Mouse (Mus musculus) neutrophil, adult 59 days (primary cell): Measurements from ENCODE around the gene Ang4. TPM values are rescaled to one million over a fixed set of nuclear protein-coding genes. Genes with fewer than 3 reads are reported as not detected.

Experiments used
- total RNA-seq, 2 experiments: library from RNA; stranded (reverse); gene quantifications; 1 replicate in 1 of 2; 2 replicates in 1 of 2; pipeline ENCODE4 v1.2.4; 2023

Gene Ang4
- total RNA-seq = not detected

DNA sequence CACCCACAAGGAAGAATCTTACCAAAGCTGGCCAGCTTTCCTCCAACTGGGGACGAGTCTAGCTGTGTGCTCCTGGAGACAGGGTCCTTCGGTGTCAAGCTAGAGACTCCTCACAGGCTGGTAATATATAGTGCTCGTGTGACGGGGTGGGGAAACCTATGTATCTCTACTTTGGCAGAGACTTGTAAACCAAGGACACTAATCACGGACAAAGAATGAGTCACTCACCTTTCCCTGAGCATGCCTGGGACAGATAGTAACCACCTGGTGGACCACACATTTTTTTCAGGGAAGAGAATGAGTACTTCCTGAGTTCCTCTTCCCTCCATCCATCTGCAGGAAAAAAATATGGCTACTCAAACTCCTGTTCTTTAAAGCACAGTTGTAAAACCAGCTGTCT, at the start of gene Ang4:
TSS of gene Ang4 (minus strand) at position 101 of the 400 bp plus-strand sequence.

GRCm38 (mm10) chr14:51799746-51800145, 26.4 kb upstream of the Ang4 start, which contains the start of gene AY358078:
TSS of gene AY358078 (plus strand) at chr14:51800046.

DNA sequence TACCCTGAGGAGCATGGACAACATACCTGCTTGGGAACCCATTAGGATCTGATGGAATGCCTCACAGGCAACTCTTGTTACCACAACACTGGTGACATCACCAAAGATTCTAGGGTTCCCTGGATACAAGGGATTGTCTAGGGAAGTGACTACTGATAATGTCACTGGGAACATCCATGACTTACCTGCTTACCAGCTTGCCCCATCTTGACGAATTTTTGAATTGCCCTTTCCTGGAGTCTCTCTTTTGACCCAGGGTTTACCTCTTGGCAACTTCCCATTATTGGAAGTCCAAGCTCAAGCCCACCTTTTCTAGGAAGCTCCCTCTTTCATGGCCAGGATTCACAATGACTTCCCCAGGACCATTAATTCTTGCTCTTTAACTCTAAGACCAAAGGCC, 56.3 kb downstream of the Ang4 start, which contains the start of gene Gm5800:
TSS of gene Gm5800 (minus strand) at position 101 of the 400 bp plus-strand sequence.

Other genes with a start within 250 kb of the Ang4 start
- gene Gm5622, start 220.8 kb downstream of the Ang4 start, total RNA-seq = not detected
- gene Gm17175, start 199.5 kb downstream of the Ang4 start, total RNA-seq = not detected
- not detected for gene Gm17174, start 181.5 kb downstream of the Ang4 start, total RNA-seq
- gene Gm17078, start 162.3 kb downstream of the Ang4 start, total RNA-seq = not detected
- not detected for gene Gm4181, start 137.9 kb downstream of the Ang4 start, total RNA-seq
- gene Gm17079, start 78.1 kb downstream of the Ang4 start, total RNA-seq = not detected
- not detected for gene Gm5800, start 56.4 kb downstream of the Ang4 start, total RNA-seq
- gene AY358078, start 26.5 kb upstream of the Ang4 start, total RNA-seq = not detected
- 10 to 100 TPM; 10.4 to 41.8 TPM for gene Ear6, start 80.1 kb upstream of the Ang4 start, total RNA-seq
- gene Mettl17, start 111.3 kb upstream of the Ang4 start, total RNA-seq = 10 to 100 TPM; 16.2 to 17.2 TPM
- under 1 TPM in 1 of 2 experiments, not detected in 1; 0.15 TPM for gene Slc39a2, start 119.3 kb upstream of the Ang4 start, total RNA-seq
- gene Ndrg2, start 140.6 kb upstream of the Ang4 start, total RNA-seq = 1 to 10 TPM; 1.3 to 3.4 TPM
- gene Tppp2, start 144.8 kb upstream of the Ang4 start, total RNA-seq = not detected
- gene Rnase13, start 149.2 kb upstream of the Ang4 start, total RNA-seq = not detected
- 1 to 10 TPM; 5.1 to 8.1 TPM for gene Arhgef40, start 211.1 kb upstream of the Ang4 start, total RNA-seq
- not detected for gene Tmem253, start 242.1 kb upstream of the Ang4 start, total RNA-seq
- 10 to 100 TPM; 10.4 to 14.2 TPM for gene Zfp219, start 247.1 kb upstream of the Ang4 start, total RNA-seq